ENCODE assay signal across 8 mouse cellular contexts in the genomic region with DNA sequence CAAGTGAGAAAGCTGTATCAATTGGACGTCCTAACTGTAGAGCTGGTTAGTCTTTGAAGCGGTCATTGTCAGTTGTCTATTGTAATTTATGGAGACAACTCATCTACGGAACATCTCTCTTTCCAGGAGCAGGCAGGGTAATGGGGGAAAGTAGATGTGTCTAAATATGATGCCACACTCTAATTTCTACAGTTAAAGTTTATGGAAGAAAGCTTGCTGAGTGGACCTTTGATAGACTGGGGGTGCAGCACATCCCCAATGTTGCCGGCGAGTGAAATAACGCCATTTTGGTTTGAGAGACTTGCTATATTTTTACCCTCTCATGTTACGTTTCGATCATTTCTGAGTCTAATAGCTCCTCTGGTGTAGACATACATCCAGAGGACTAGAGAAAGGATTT. TPM values are rescaled to one million over a fixed set of nuclear protein-coding genes. Genes with fewer than 3 reads are reported as not detected.
DNase-seq lines count a peak whose midpoint lies in the region; ATAC-seq lines count a peak whose summit lies in the region.

No protein-coding gene starts in this region.

- peak overlapping the region; percentile 63 for H3K4me3 ChIP-seq in liver, embryonic 11.5 days (ENCODE audit: low read depth, low read length)
- peak overlapping the region; percentile 67 for H3K4me3 ChIP-seq in forebrain, embryonic 11.5 days (ENCODE audit: low read depth, low read length)
- H3K4me3 ChIP-seq in limb, embryonic 10.5 days = peak overlapping the region; percentile 86
- H3K4me3 ChIP-seq in neural tube, embryonic 14.5 days (ENCODE audit: low read depth, low read length) = peak overlapping the region; percentile 85

- ATAC-seq in liver, embryonic 11.5 days (replicated peaks; ENCODE audit: low FRiP score) = no peak
- ATAC-seq in forebrain, embryonic 11.5 days (replicated peaks; ENCODE audit: low FRiP score) = peak; percentile 13; the same call in 1 of the 2 replicates
- 0 out of 2 replicates have a peak, but pooled peaks have one; percentile 0 for ATAC-seq in neural tube, embryonic 14.5 days (ENCODE audit: low read depth)
- no peak for ATAC-seq in monocyte, adult 5-6 weeks (replicated peaks; ENCODE audit: insufficient number of reproducible peaks, low FRiP score, low TSS enrichment, poor library complexity, severe bottlenecking)

- no peaks in the 10 kb centered on the region for H3K4me1 ChIP-seq in liver, embryonic 11.5 days (replicated peaks; ENCODE audit: control insufficient read depth, insufficient read depth, low read length)
- H3K4me1 ChIP-seq in forebrain, embryonic 11.5 days (replicated peaks; ENCODE audit: control insufficient read depth, insufficient read depth, low read length) = peaks cover 13% of the 10 kb centered on the region
- peaks cover 68% of the 10 kb centered on the region for H3K4me1 ChIP-seq in limb, embryonic 10.5 days
- H3K4me1 ChIP-seq in neural tube, embryonic 14.5 days (ENCODE audit: control insufficient read depth, insufficient read depth, low read length) = peaks cover 4% of the 10 kb centered on the region; the same call in 1 of the 2 replicates

- H3K27me3 ChIP-seq in liver, embryonic 11.5 days (replicated peaks; ENCODE audit: control insufficient read depth, insufficient read depth, low read length) = peaks cover 59% of the 10 kb centered on the region
- peaks cover 27% of the 10 kb centered on the region for H3K27me3 ChIP-seq in forebrain, embryonic 11.5 days (ENCODE audit: control insufficient read depth, insufficient read depth, low read length)
- peaks cover 38% of the 10 kb centered on the region for H3K27me3 ChIP-seq in limb, embryonic 10.5 days (ENCODE audit: low read depth, poor library complexity, severe bottlenecking)
- H3K27me3 ChIP-seq in neural tube, embryonic 14.5 days (ENCODE audit: control insufficient read depth, insufficient read depth, low read length) = 0 out of 2 replicates have a peak, but pooled peaks cover 3% of the 10 kb centered on the region

- H3K9ac ChIP-seq in liver, embryonic 11.5 days (ENCODE audit: low read depth, low read length) = no peak overlapping the region
- peak overlapping the region; percentile 39 for H3K9ac ChIP-seq in forebrain, embryonic 11.5 days (ENCODE audit: low read length)
- H3K9ac ChIP-seq in neural tube, embryonic 14.5 days (replicated peaks; ENCODE audit: low read depth, low read length) = peak overlapping the region; percentile 87

- 0% methylated on average over 8 of the region's 8 CpGs for WGBS in liver, embryonic 11.5 days
- under 1% methylated on average over 8 of the region's 8 CpGs for WGBS in forebrain, embryonic 11.5 days
- under 1% methylated on average over 8 of the region's 8 CpGs for WGBS in limb, embryonic 10.5 days
- whole genome bisulfite sequencing in neural tube, embryonic 14.5 days = under 1% methylated on average over 8 of the region's 8 CpGs

- H3K36me3 ChIP-seq in liver, embryonic 11.5 days (ENCODE audit: control insufficient read depth, insufficient read depth, low read length) = no peaks in the 10 kb centered on the region
- H3K36me3 ChIP-seq in forebrain, embryonic 11.5 days (ENCODE audit: control insufficient read depth, insufficient read depth, low read length) = no peaks in the 10 kb centered on the region
- no peaks in the 10 kb centered on the region for H3K36me3 ChIP-seq in limb, embryonic 10.5 days
- H3K36me3 ChIP-seq in neural tube, embryonic 14.5 days (ENCODE audit: control insufficient read depth, insufficient read depth, low read length) = no peaks in the 10 kb centered on the region

- no peak overlapping the region for H3K27ac ChIP-seq in liver, embryonic 11.5 days (ENCODE audit: low read depth, low read length)
- no peak overlapping the region for H3K27ac ChIP-seq in forebrain, embryonic 11.5 days (ENCODE audit: low read depth, low read length)
- H3K27ac ChIP-seq in limb, embryonic 10.5 days = peak overlapping the region; percentile 94
- H3K27ac ChIP-seq in neural tube, embryonic 14.5 days (ENCODE audit: low read depth, low read length) = peak overlapping the region; percentile 86; the same call in 1 of the 2 replicates

- no peaks in the 10 kb centered on the region for H3K9me3 ChIP-seq in liver, embryonic 11.5 days (ENCODE audit: control insufficient read depth, low read length)
- H3K9me3 ChIP-seq in forebrain, embryonic 11.5 days (ENCODE audit: control insufficient read depth, low read length) = no peaks in the 10 kb centered on the region
- H3K9me3 ChIP-seq in limb, embryonic 10.5 days (replicated peaks) = no peaks in the 10 kb centered on the region
- no peaks in the 10 kb centered on the region for H3K9me3 ChIP-seq in neural tube, embryonic 14.5 days (ENCODE audit: control insufficient read depth, low read length)

- peak overlapping the region; percentile 70 for H3K4me2 ChIP-seq in liver, embryonic 11.5 days
- H3K4me2 ChIP-seq in forebrain, embryonic 11.5 days (ENCODE audit: low read depth, low read length, severe bottlenecking) = peak overlapping the region; percentile 79
- peak overlapping the region; percentile 82 for H3K4me2 ChIP-seq in neural tube, embryonic 14.5 days (ENCODE audit: low read depth, low read length)

- DNase-seq in liver, embryonic 11.5 days (ENCODE audit: low spot score) = no peak
- DNase-seq in liver = no peak
- no peak for DNase-seq in forebrain, embryonic 11.5 days (ENCODE audit: low spot score)
- no peak for DNase-seq in limb, embryonic 10.5 days (ENCODE audit: low spot score)
- DNase-seq in left cerebral cortex, adult 18-20 months (ENCODE audit: low spot score in 2 of 2) = no peak
- DNase-seq in frontal cortex, postnatal 25 days (ENCODE audit: low spot score in 2 of 2) = no peak

RNA-seq across cellular contexts. Expression of a gene that starts 2.5 kb away (rescaled TPM):
- 8.6 and 9.9 TPM in 2 replicates for polyA plus RNA-seq in liver, embryonic 11.5 days (2014; fragmentation: Nextera tagmentation; extraction: Ambion mirVana)
- polyA plus RNA-seq in forebrain, embryonic 11.5 days (2014; fragmentation: Nextera tagmentation; extraction: Ambion mirVana) = 17.1 and 19.3 TPM in 2 replicates
- 12.1 and 15.2 TPM in 2 replicates for polyA plus RNA-seq in limb, embryonic 10.5 days (2016; fragmentation: Nextera tagmentation; extraction: Ambion mirVana)
- polyA plus RNA-seq in neural tube, embryonic 14.5 days (2014; fragmentation: Nextera tagmentation; extraction: Ambion mirVana) = 30.1 and 36.7 TPM in 2 replicates
- total RNA-seq in left cerebral cortex, adult 18-20 months (2021) = 10 to 100 TPM; 57.7 to 58.4 TPM
- not detected in 3 replicates for total RNA-seq in monocyte, adult 5-6 weeks (2017)

Comparison
In these comparisons a context has a peak if more than half of its experiments do, and no peak if none do; other contexts are left out.
1. ATAC-seq: peak in forebrain, embryonic 11.5 days (single experiment) and neural tube, embryonic 14.5 days (single experiment); none in liver, embryonic 11.5 days (single experiment) and monocyte, adult 5-6 weeks (single experiment).
2. H3K27ac ChIP-seq: peak in limb, embryonic 10.5 days (single experiment) and neural tube, embryonic 14.5 days (single experiment); none in liver, embryonic 11.5 days (single experiment) and forebrain, embryonic 11.5 days (single experiment).
3. Peak in every context shown above with its lines, with median percentiles within 50 percentile points of each other: H3K4me2 ChIP-seq and H3K4me3 ChIP-seq.